ENCODE assay signal across 13 mouse cellular contexts in genomic region chr4:100170743-100171142, GRCm38 (mm10).
DNase-seq lines count a peak whose midpoint lies in the region; ATAC-seq and TF ChIP-seq lines count a peak whose summit lies in the region.
"Had no signal": no experiment of that assay in that cellular context is flagged by ENCODE, and none has a peak within 500 bp of the region (broad histone marks: within the 10 kb centered on the region; RNA-seq: fewer than 3 reads in every experiment).

No protein-coding gene starts in this region.

- no peaks in the 10 kb centered on the region for H3K9me3 ChIP-seq in heart, embryonic 10.5 days
- H3K9me3 ChIP-seq in lung, embryonic 14.5 days (ENCODE audit: low read depth, low read length), result no peaks in the 10 kb centered on the region
- no peaks in the 10 kb centered on the region for H3K9me3 ChIP-seq in lung, postnatal 0 days (ENCODE audit: low read length)
- H3K9me3 ChIP-seq in embryonic facial prominence, embryonic 13.5 days, result no peaks in the 10 kb centered on the region
- no peaks in the 10 kb centered on the region for H3K9me3 ChIP-seq in limb, embryonic 11.5 days (ENCODE audit: control insufficient read depth, low read length)

- H3K4me2 ChIP-seq in lung, embryonic 14.5 days, result no peak overlapping the region
- no peak overlapping the region for H3K4me2 ChIP-seq in lung, postnatal 0 days (replicated peaks; ENCODE audit: low read depth, low read length)
- H3K4me2 ChIP-seq in embryonic facial prominence, embryonic 13.5 days, result peak overlapping the region; percentile 52
- no peak overlapping the region; the same call in 1 of the 2 replicates for H3K4me2 ChIP-seq in limb, embryonic 11.5 days (ENCODE audit: low read depth, severe bottlenecking)

- WGBS in heart, embryonic 10.5 days, result 52% methylated on average over 5 of the region's 5 CpGs
- WGBS in lung, embryonic 14.5 days, result 54% methylated on average over 5 of the region's 5 CpGs
- 56% methylated on average over 5 of the region's 5 CpGs for WGBS in lung, postnatal 0 days
- 29% methylated on average over 5 of the region's 5 CpGs for WGBS in embryonic facial prominence, embryonic 13.5 days
- 31% methylated on average over 5 of the region's 5 CpGs for WGBS in limb, embryonic 11.5 days

- H3K4me1 ChIP-seq in heart, embryonic 10.5 days, result peaks cover 44% of the 10 kb centered on the region
- peaks cover 27% of the 10 kb centered on the region for H3K4me1 ChIP-seq in lung, embryonic 14.5 days (ENCODE audit: insufficient read depth)
- H3K4me1 ChIP-seq in lung, postnatal 0 days (ENCODE audit: insufficient read depth, low read depth, low read length), result peaks cover 8% of the 10 kb centered on the region; the same call in 1 of the 2 replicates
- peaks cover 39% of the 10 kb centered on the region for H3K4me1 ChIP-seq in embryonic facial prominence, embryonic 13.5 days
- peaks cover 25% of the 10 kb centered on the region for H3K4me1 ChIP-seq in limb, embryonic 11.5 days (ENCODE audit: control insufficient read depth, insufficient read depth, low read length)

- TF ChIP-seq CTCF in lung, embryonic 14.5 days (IDR thresholded peaks at IDR 0.05; ENCODE audit: low read depth), result no peak
- no peak for TF ChIP-seq CTCF in lung, postnatal 0 days (IDR thresholded peaks at IDR 0.05)

- no peaks in the 10 kb centered on the region; the same call in 1 of the 2 replicates for H3K27me3 ChIP-seq in heart, embryonic 10.5 days (ENCODE audit: insufficient read depth, poor library complexity, severe bottlenecking)
- no peaks in the 10 kb centered on the region for H3K27me3 ChIP-seq in lung, embryonic 14.5 days (ENCODE audit: insufficient read depth, low read length)
- H3K27me3 ChIP-seq in lung, postnatal 0 days (replicated peaks; ENCODE audit: insufficient read depth, low read length), result no peaks in the 10 kb centered on the region
- H3K27me3 ChIP-seq in embryonic facial prominence, embryonic 13.5 days, result no peaks in the 10 kb centered on the region
- no peaks in the 10 kb centered on the region for H3K27me3 ChIP-seq in limb, embryonic 11.5 days (ENCODE audit: control insufficient read depth, insufficient read depth, low read length)

- no peak for DNase-seq in heart, embryonic 10.5 days (ENCODE audit: low spot score)
- no peak for DNase-seq in heart, postnatal 4 days
- no peak for DNase-seq in lung, embryonic 14.5 days
- no peak for DNase-seq in lung, postnatal 0 days (ENCODE audit: low spot score)
- peak; percentile 28 for DNase-seq in limb, embryonic 11.5 days (ENCODE audit: low spot score)
- DNase-seq in urinary bladder, postnatal 36 days (ENCODE audit: low spot score in 2 of 2), result no peak
- DNase-seq in layer of hippocampus, postnatal 10 days (ENCODE audit: low spot score in 2 of 2), result no peak
- DNase-seq: cerebellum, adult 8-10 months; kidney, adult 9 months; layer of hippocampus, postnatal 36 days; liver; thymus, adult 18-20 months had no signal

- H3K4me3 ChIP-seq in heart, embryonic 10.5 days, result no peak overlapping the region
- no peak overlapping the region for H3K4me3 ChIP-seq in lung, embryonic 14.5 days (ENCODE audit: low read depth, low read length)
- no peak overlapping the region for H3K4me3 ChIP-seq in lung, postnatal 0 days (ENCODE audit: low read depth, low read length)
- peak overlapping the region; percentile 31; the same call in 1 of the 2 replicates for H3K4me3 ChIP-seq in embryonic facial prominence, embryonic 13.5 days
- no peak overlapping the region for H3K4me3 ChIP-seq in limb, embryonic 11.5 days (ENCODE audit: low read depth, low read length)

- no peak for ATAC-seq in lung, embryonic 14.5 days (ENCODE audit: insufficient read depth)
- no peak for ATAC-seq in lung, postnatal 0 days
- ATAC-seq in embryonic facial prominence, embryonic 13.5 days (ENCODE audit: insufficient number of reproducible peaks, insufficient read depth, low FRiP score, low TSS enrichment, low read depth), result no peak
- ATAC-seq in limb, embryonic 11.5 days (ENCODE audit: insufficient number of reproducible peaks, low FRiP score, low TSS enrichment, low read depth), result no peak

- H3K36me3 ChIP-seq in heart, embryonic 10.5 days, result no peaks in the 10 kb centered on the region
- no peaks in the 10 kb centered on the region for H3K36me3 ChIP-seq in lung, embryonic 14.5 days (ENCODE audit: insufficient read depth)
- no peaks in the 10 kb centered on the region for H3K36me3 ChIP-seq in lung, postnatal 0 days (ENCODE audit: insufficient read depth, low read length)
- H3K36me3 ChIP-seq in embryonic facial prominence, embryonic 13.5 days, result no peaks in the 10 kb centered on the region
- H3K36me3 ChIP-seq in limb, embryonic 11.5 days (ENCODE audit: control insufficient read depth, insufficient read depth, low read length), result no peaks in the 10 kb centered on the region

- peak overlapping the region; percentile 72 for H3K27ac ChIP-seq in heart, embryonic 10.5 days
- peak overlapping the region; percentile 5; the same call in 1 of the 2 replicates for H3K27ac ChIP-seq in lung, embryonic 14.5 days (ENCODE audit: low read depth)
- no peak overlapping the region for H3K27ac ChIP-seq in lung, postnatal 0 days (ENCODE audit: low read length)
- H3K27ac ChIP-seq in embryonic facial prominence, embryonic 13.5 days, result peak overlapping the region; percentile 70
- no peak overlapping the region for H3K27ac ChIP-seq in limb, embryonic 11.5 days (replicated peaks; ENCODE audit: low read depth, low read length)

- no peak for TF ChIP-seq EP300 in lung, postnatal 0 days (IDR thresholded peaks at IDR 0.05)

- H3K9ac ChIP-seq in lung, embryonic 14.5 days, result no peak overlapping the region; the same call in 1 of the 2 replicates
- H3K9ac ChIP-seq in lung, postnatal 0 days (replicated peaks; ENCODE audit: low read depth), result no peak overlapping the region
- H3K9ac ChIP-seq in embryonic facial prominence, embryonic 13.5 days, result 0 out of 2 replicates have a peak overlapping the region, but pooled peaks have one; percentile 41
- no peak overlapping the region for H3K9ac ChIP-seq in limb, embryonic 11.5 days (ENCODE audit: low read length)

Comparison
In these comparisons a context has a peak if more than half of its experiments do, and no peak if none do; other contexts are left out.
1. H3K27ac ChIP-seq: peak in heart, embryonic 10.5 days (single experiment), lung, embryonic 14.5 days (single experiment) and embryonic facial prominence, embryonic 13.5 days (single experiment); none in lung, postnatal 0 days (single experiment) and limb, embryonic 11.5 days (single experiment).